Mouse (Mus musculus): ENCODE data around the gene Dusp21. TPM values are rescaled to one million over a fixed set of nuclear protein-coding genes. Genes with fewer than 3 reads are reported as not detected.

Gene Dusp21
- polyA plus RNA-seq (2012; ENCODE audit: insufficient read depth, insufficient read length, missing spikeins), result not detected in 2 replicates

GRCm38 (mm10) chrX:18145557-18145956 lies at the start of gene Dusp21:
Dusp21 (plus strand) TSS chrX:18145857.
- no peak within 1 kb of the TSS for H3K27ac ChIP-seq (replicated peaks; ENCODE audit: low read depth, low read length)
- no peak within 1 kb of the TSS for H3K4me3 ChIP-seq (ENCODE audit: insufficient read depth, low read depth, low read length)
- H3K4me1 ChIP-seq (ENCODE audit: control insufficient read depth, insufficient read depth, insufficient read length, low read length), result no peaks in the 10 kb centered on the region

GRCm38 (mm10) chrX:18160734-18161442 lies 15.2 kb downstream of the Dusp21 start:
- H3K4me1 ChIP-seq (ENCODE audit: control insufficient read depth, insufficient read depth, insufficient read length, low read length), result no peaks in the 10 kb centered on the region
- H3K27ac ChIP-seq (replicated peaks; ENCODE audit: low read depth, low read length), result no peak overlapping the region
- H3K4me3 ChIP-seq (ENCODE audit: insufficient read depth, low read depth, low read length), result no peak overlapping the region

GRCm38 (mm10) chrX:18161796-18162191 lies 16.1 kb downstream of the Dusp21 start:
- Histone ChIP-seq H3K4me3 (ENCODE audit: insufficient read depth, low read depth, low read length) (peak overlapping the region; percentile 88), H3K27ac (replicated peaks; ENCODE audit: low read depth, low read length) (peak overlapping the region; percentile 97), H3K4me1 (ENCODE audit: control insufficient read depth, insufficient read depth, insufficient read length, low read length) (no peaks in the 10 kb centered on the region)

- no peaks in the 10 kb centered on the region for H3K4me1 ChIP-seq (ENCODE audit: control insufficient read depth, insufficient read depth, insufficient read length, low read length)
- peak within 1 kb of the TSS; percentile 98 for H3K4me3 ChIP-seq (ENCODE audit: insufficient read depth, low read depth, low read length)
- H3K27ac ChIP-seq (replicated peaks; ENCODE audit: low read depth, low read length), result peak within 1 kb of the TSS; percentile 97
Observed at GRCm38 (mm10) chrX:18162192-18162857, 16.7 kb downstream of the Dusp21 start, which contains the start of gene Kdm6a. Kdm6a (plus strand) TSS chrX:18162575.

- Histone ChIP-seq H3K4me3 (ENCODE audit: insufficient read depth, low read depth, low read length) (peak overlapping the region; percentile 98), H3K4me1 (ENCODE audit: control insufficient read depth, insufficient read depth, insufficient read length, low read length) (no peaks in the 10 kb centered on the region; the same call in 1 of the 2 replicates), H3K27ac (replicated peaks; ENCODE audit: low read depth, low read length) (peak overlapping the region; percentile 89)
Observed at GRCm38 (mm10) chrX:18162861-18163731, 17.4 kb downstream of the Dusp21 start.

- peak overlapping the region; percentile 89 for H3K27ac ChIP-seq (replicated peaks; ENCODE audit: low read depth, low read length)
- no peaks in the 10 kb centered on the region; the same call in 1 of the 2 replicates for H3K4me1 ChIP-seq (ENCODE audit: control insufficient read depth, insufficient read depth, insufficient read length, low read length)
Observed at GRCm38 (mm10) chrX:18163917-18164624, 18.4 kb downstream of the Dusp21 start.

GRCm38 (mm10) chrX:18165121-18165520 lies 19.5 kb downstream of the Dusp21 start:
- no peak overlapping the region for H3K4me3 ChIP-seq (ENCODE audit: insufficient read depth, low read depth, low read length)
- H3K27ac ChIP-seq (replicated peaks; ENCODE audit: low read depth, low read length), result no peak overlapping the region
- no peaks in the 10 kb centered on the region; the same call in 1 of the 2 replicates for H3K4me1 ChIP-seq (ENCODE audit: control insufficient read depth, insufficient read depth, insufficient read length, low read length)

More at GRCm38 (mm10) chrX:18163917-18164624, 18.4 kb downstream of the Dusp21 start:
- peak overlapping the region; percentile 98 for H3K4me3 ChIP-seq (ENCODE audit: insufficient read depth, low read depth, low read length)

GRCm38 (mm10) chrX:18166961-18167360 lies 21.3 kb downstream of the Dusp21 start:
- Histone ChIP-seq H3K4me3 (ENCODE audit: insufficient read depth, low read depth, low read length) (no peak overlapping the region), H3K27ac (replicated peaks; ENCODE audit: low read depth, low read length) (no peak overlapping the region), H3K4me1 (ENCODE audit: control insufficient read depth, insufficient read depth, insufficient read length, low read length) (no peaks in the 10 kb centered on the region; the same call in 1 of the 2 replicates)

GRCm38 (mm10) chrX:18168940-18169339 lies 23.3 kb downstream of the Dusp21 start:
- no peaks in the 10 kb centered on the region; the same call in 1 of the 2 replicates for H3K4me1 ChIP-seq (ENCODE audit: control insufficient read depth, insufficient read depth, insufficient read length, low read length)
- no peak overlapping the region for H3K4me3 ChIP-seq (ENCODE audit: insufficient read depth, low read depth, low read length)

GRCm38 (mm10) chrX:18174831-18175230 lies 29.2 kb downstream of the Dusp21 start:
- H3K4me3 ChIP-seq (ENCODE audit: insufficient read depth, low read depth, low read length), result no peak overlapping the region
- no peak overlapping the region for H3K27ac ChIP-seq (replicated peaks; ENCODE audit: low read depth, low read length)

More at GRCm38 (mm10) chrX:18168940-18169339, 23.3 kb downstream of the Dusp21 start:
- no peak overlapping the region for H3K27ac ChIP-seq (replicated peaks; ENCODE audit: low read depth, low read length)

GRCm38 (mm10) chrX:18177803-18178202 lies 32.1 kb downstream of the Dusp21 start:
- 0 out of 2 replicates have a peak, but pooled peaks cover 3% of the 10 kb centered on the region for H3K4me1 ChIP-seq (ENCODE audit: control insufficient read depth, insufficient read depth, insufficient read length, low read length)
- no peak overlapping the region for H3K4me3 ChIP-seq (ENCODE audit: insufficient read depth, low read depth, low read length)
- no peak overlapping the region for H3K27ac ChIP-seq (replicated peaks; ENCODE audit: low read depth, low read length)

More at GRCm38 (mm10) chrX:18174831-18175230, 29.2 kb downstream of the Dusp21 start:
- peaks cover 3% of the 10 kb centered on the region; the same call in 1 of the 2 replicates for H3K4me1 ChIP-seq (ENCODE audit: control insufficient read depth, insufficient read depth, insufficient read length, low read length)

GRCm38 (mm10) chrX:18179492-18179891 lies 33.8 kb downstream of the Dusp21 start:
- Histone ChIP-seq H3K4me1 (ENCODE audit: control insufficient read depth, insufficient read depth, insufficient read length, low read length) (no peaks in the 10 kb centered on the region), H3K27ac (replicated peaks; ENCODE audit: low read depth, low read length) (no peak overlapping the region), H3K4me3 (ENCODE audit: insufficient read depth, low read depth, low read length) (no peak overlapping the region)

- Histone ChIP-seq H3K4me1 (ENCODE audit: control insufficient read depth, insufficient read depth, insufficient read length, low read length) (no peaks in the 10 kb centered on the region), H3K27ac (replicated peaks; ENCODE audit: low read depth, low read length) (no peak overlapping the region), H3K4me3 (ENCODE audit: insufficient read depth, low read depth, low read length) (no peak overlapping the region)
Observed at GRCm38 (mm10) chrX:18187203-18187602, 41.5 kb downstream of the Dusp21 start.

GRCm38 (mm10) chrX:18188293-18188692 lies 42.6 kb downstream of the Dusp21 start:
- Histone ChIP-seq H3K4me3 (ENCODE audit: insufficient read depth, low read depth, low read length) (no peak overlapping the region), H3K27ac (replicated peaks; ENCODE audit: low read depth, low read length) (no peak overlapping the region), H3K4me1 (ENCODE audit: control insufficient read depth, insufficient read depth, insufficient read length, low read length) (no peaks in the 10 kb centered on the region)
